Mouse (Mus musculus) neural tube, embryonic 15.5 days (tissue): ENCODE measurements around the gene Aurka. TPM values are rescaled to one million over a fixed set of nuclear protein-coding genes. Genes with fewer than 3 reads are reported as not detected.

ENCODE experiments used
- ATAC-seq: fragments of 200-750 bp; cut with Nextera tagmentation; 2 replicates; pipeline ENCODE4 v1.8.0; 2017; ENCODE audit warnings: mild to moderate bottlenecking, moderate TSS enrichment, moderate library complexity; ENCODE audit not compliant: low FRiP score
- H3K27ac ChIP-seq: fragments of 300-500 bp; sonication (generic); replicated peaks from 2 replicates; pipeline ENCODE4 v1.5.1; 2015; ENCODE audit warnings: mild to moderate bottlenecking, inconsistent platforms
- H3K27me3 ChIP-seq: fragments of 300-500 bp; sonication (generic); replicated peaks from 2 replicates; pipeline ENCODE4 v1.6.1; 2015; ENCODE audit warnings: inconsistent platforms
- H3K36me3 ChIP-seq: fragments of 300-500 bp; sonication (generic); 2 replicates; pipeline ENCODE4 v1.6.1; 2015; ENCODE audit warnings: inconsistent platforms
- H3K4me1 ChIP-seq: fragments of 300-500 bp; sonication (generic); 2 replicates; pipeline ENCODE4 v1.6.1; 2015; ENCODE audit warnings: inconsistent platforms
- H3K4me2 ChIP-seq: fragments of 300-500 bp; sonication (generic); 2 replicates; pipeline ENCODE4 v1.6.1; 2015; ENCODE audit warnings: inconsistent platforms, mild to moderate bottlenecking, moderate library complexity
- H3K4me3 ChIP-seq: fragments of 300-500 bp; sonication (generic); replicated peaks from 2 replicates; pipeline ENCODE4 v1.5.1; 2015; ENCODE audit warnings: mild to moderate bottlenecking, inconsistent platforms
- H3K9ac ChIP-seq: fragments of 300-500 bp; sonication (generic); replicated peaks from 2 replicates; pipeline ENCODE4 v1.6.1; 2015; ENCODE audit warnings: mild to moderate bottlenecking, inconsistent platforms
- H3K9me3 ChIP-seq: fragments of 300-500 bp; sonication (generic); replicated peaks from 2 replicates; pipeline ENCODE4 v1.6.1; 2016; ENCODE audit warnings: inconsistent platforms
- WGBS: fragments of 180-500 bp; shearing (Covaris S2); methylation state at CpG from one replicate; pipeline ENCODE4 v1.1.7; 2015; ENCODE audit warnings: mixed read lengths; 5-methylcytosine and 5-hydroxymethylcytosine counted together
- polyA plus RNA-seq: library from polyadenylated mRNA; unstranded; fragments of >200 nt; fragmentation: Nextera tagmentation; extraction: Ambion mirVana; gene quantifications from 2 replicates; pipeline ENCODE4 v1.2.1, GENCODE M21; 2015

Aurka gene
- polyA plus RNA-seq, 1 experiment from 2014 or later: 11.7 TPM

GRCm38 (mm10) chr2:172311731-172312130 lies 58.6 kb downstream of the Aurka start:
- ATAC-seq: no peak
- no peak overlapping the region for H3K27ac ChIP-seq

DNA sequence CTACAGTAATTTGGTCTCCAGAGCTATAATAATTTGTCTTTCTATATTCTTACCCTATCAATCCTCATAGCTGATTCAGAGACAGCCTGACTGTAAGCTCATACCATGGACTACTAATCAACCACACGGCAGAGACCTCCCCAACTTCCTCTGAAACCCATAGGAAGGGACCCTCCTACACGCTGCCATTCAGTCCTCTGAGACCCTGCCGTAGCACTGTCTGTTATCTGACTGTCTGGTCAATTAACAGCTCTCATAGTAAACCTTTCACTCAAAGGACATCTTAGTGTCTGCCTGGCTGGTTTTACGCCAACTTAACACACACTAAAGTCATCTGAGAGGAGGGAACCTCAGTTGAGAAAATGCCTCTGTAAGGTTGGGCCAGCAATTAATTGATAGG lies 63.8 kb downstream of the Aurka start:
- H3K36me3 ChIP-seq: no peaks in the 10 kb centered on the region
- ATAC-seq: no peak
- 55% methylated on average over 4 of the region's 4 CpGs for WGBS
- H3K27me3 ChIP-seq: no peaks in the 10 kb centered on the region
- H3K27ac ChIP-seq: no peak overlapping the region
- no peak overlapping the region for H3K4me2 ChIP-seq
- H3K9me3 ChIP-seq: no peaks in the 10 kb centered on the region
- H3K4me3 ChIP-seq: no peak overlapping the region
- H3K9ac ChIP-seq: no peak overlapping the region
- no peaks in the 10 kb centered on the region for H3K4me1 ChIP-seq

More at GRCm38 (mm10) chr2:172311731-172312130, 58.6 kb downstream of the Aurka start:
- Histone ChIP-seq H3K27me3 (no peaks in the 10 kb centered on the region), H3K9me3 (no peaks in the 10 kb centered on the region), H3K4me3 (no peak overlapping the region), H3K9ac (no peak overlapping the region), H3K4me1 (no peaks in the 10 kb centered on the region), H3K36me3 (no peaks in the 10 kb centered on the region), H3K4me2 (no peak overlapping the region)
- WGBS: 66% methylated on average over 9 of the region's 9 CpGs

Other genes with a start within 250 kb of the Aurka start
- 0.26 and 0.28 TPM in 2 replicates for gene Mc3r, start 122.0 kb downstream of the Aurka start, polyA plus RNA-seq
- 18.7 and 19.5 TPM in 2 replicates for gene Fam210b, start 25.0 kb downstream of the Aurka start, polyA plus RNA-seq
- gene Cstf1, start 146 bp upstream of the Aurka start, polyA plus RNA-seq: 22.4 and 27.5 TPM in 2 replicates
- gene Cass4, start 23.3 kb upstream of the Aurka start, polyA plus RNA-seq: 0.17 and 1.1 TPM in 2 replicates
- gene Rtf2, start 70.0 kb upstream of the Aurka start, polyA plus RNA-seq: 89.8 and 93.4 TPM in 2 replicates
- gene Gcnt7, start 88.1 kb upstream of the Aurka start, polyA plus RNA-seq: 1.1 and 1.4 TPM in 2 replicates
- not detected in 2 replicates for gene Fam209, start 102.0 kb upstream of the Aurka start, polyA plus RNA-seq
- gene Tfap2c, start 179.1 kb upstream of the Aurka start, polyA plus RNA-seq: 0.26 and 0.64 TPM in 2 replicates